Mouse (Mus musculus): ENCODE data around the gene Syngr3. TPM values are rescaled to one million over a fixed set of nuclear protein-coding genes. Genes with fewer than 3 reads are reported as not detected.

Gene Syngr3
- total and polyA plus RNA-seq, 3 experiments, result 0.15 to 0.68 TPM; not detected in 1

Other genes with a start within 250 kb of the Syngr3 start
Only the 30 nearest of the 33 such genes appear.
- 16.6 and 19.3 TPM in 2 replicates for gene Pgp, start 219.6 kb downstream of the Syngr3 start, total RNA-seq (2012; rRNA removed)
- 10 to 100 TPM in 1 of 2 experiments, not detected in 1; 55.0 TPM for gene Pgp, start 219.6 kb downstream of the Syngr3 start, polyA plus RNA-seq (2012; ENCODE audit: insufficient read depth in 1 of 2, insufficient read length in 2 of 2, low read depth in 1 of 2, low replicate concordance in 2 of 2, missing spikeins in 1 of 2)
- gene Bricd5, start 216.1 kb downstream of the Syngr3 start, total RNA-seq (2012; rRNA removed), result 1.1 and 2.0 TPM in 2 replicates
- gene Bricd5, start 216.1 kb downstream of the Syngr3 start, polyA plus RNA-seq (2012; ENCODE audit: insufficient read depth in 1 of 2, insufficient read length in 2 of 2, low read depth in 1 of 2, low replicate concordance in 2 of 2, missing spikeins in 1 of 2), result under 1 TPM in 1 of 2 experiments, not detected in 1; 0.82 TPM
- gene Mlst8, start 210.9 kb downstream of the Syngr3 start, total RNA-seq (2012; rRNA removed), result 28.5 and 35.4 TPM in 2 replicates
- 10 to 100 TPM in 1 of 2 experiments, not detected in 1; 57.3 TPM for gene Mlst8, start 210.9 kb downstream of the Syngr3 start, polyA plus RNA-seq (2012; ENCODE audit: insufficient read depth in 1 of 2, insufficient read length in 2 of 2, low read depth in 1 of 2, low replicate concordance in 2 of 2, missing spikeins in 1 of 2)
- gene Caskin1, start 201.4 kb downstream of the Syngr3 start, total RNA-seq (2012; rRNA removed), result 0.04 and 0.07 TPM in 2 replicates
- under 1 TPM in 1 of 2 experiments, not detected in 1; 0.38 TPM for gene Caskin1, start 201.4 kb downstream of the Syngr3 start, polyA plus RNA-seq (2012; ENCODE audit: insufficient read depth in 1 of 2, insufficient read length in 2 of 2, low read depth in 1 of 2, low replicate concordance in 2 of 2, missing spikeins in 1 of 2)
- 118 and 121 TPM in 2 replicates for gene Traf7, start 162.0 kb downstream of the Syngr3 start, total RNA-seq (2012; rRNA removed)
- gene Traf7, start 162.0 kb downstream of the Syngr3 start, polyA plus RNA-seq (2012; ENCODE audit: insufficient read depth in 1 of 2, insufficient read length in 2 of 2, low read depth in 1 of 2, low replicate concordance in 2 of 2, missing spikeins in 1 of 2), result 100 to 1,000 TPM in 1 of 2 experiments, not detected in 1; 261 TPM
- 0.89 and 1.0 TPM in 2 replicates for gene Rab26, start 155.7 kb downstream of the Syngr3 start, total RNA-seq (2012; rRNA removed)
- gene Rab26, start 155.7 kb downstream of the Syngr3 start, polyA plus RNA-seq (2012; ENCODE audit: insufficient read depth in 1 of 2, insufficient read length in 2 of 2, low read depth in 1 of 2, low replicate concordance in 2 of 2, missing spikeins in 1 of 2), result 1 to 10 TPM in 1 of 2 experiments, not detected in 1; 1.1 TPM
- 10.3 and 10.6 TPM in 2 replicates for gene Pkd1, start 140.1 kb downstream of the Syngr3 start, total RNA-seq (2012; rRNA removed)
- 10 to 100 TPM in 1 of 2 experiments, not detected in 1; 10.7 TPM for gene Pkd1, start 140.1 kb downstream of the Syngr3 start, polyA plus RNA-seq (2012; ENCODE audit: insufficient read depth in 1 of 2, insufficient read length in 2 of 2, low read depth in 1 of 2, low replicate concordance in 2 of 2, missing spikeins in 1 of 2)
- 44.0 and 48.8 TPM in 2 replicates for gene Tsc2, start 57.3 kb downstream of the Syngr3 start, total RNA-seq (2012; rRNA removed)
- 10 to 100 TPM in 1 of 2 experiments, not detected in 1; 99.2 TPM for gene Tsc2, start 57.3 kb downstream of the Syngr3 start, polyA plus RNA-seq (2012; ENCODE audit: insufficient read depth in 1 of 2, insufficient read length in 2 of 2, low read depth in 1 of 2, low replicate concordance in 2 of 2, missing spikeins in 1 of 2)
- 26.1 and 31.4 TPM in 2 replicates for gene Nthl1, start 57.3 kb downstream of the Syngr3 start, total RNA-seq (2012; rRNA removed)
- 100 to 1,000 TPM in 1 of 2 experiments, 10 to 100 TPM in 1; 32.0 to 262 TPM for gene Nthl1, start 57.3 kb downstream of the Syngr3 start, polyA plus RNA-seq (2012; ENCODE audit: insufficient read depth in 1 of 2, insufficient read length in 2 of 2, low read depth in 1 of 2, low replicate concordance in 2 of 2, missing spikeins in 1 of 2)
- 0.75 and 0.96 TPM in 2 replicates for gene Slc9a3r2, start 39.6 kb downstream of the Syngr3 start, total RNA-seq (2012; rRNA removed)
- 1 to 10 TPM in 1 of 2 experiments, not detected in 1; 3.5 TPM for gene Slc9a3r2, start 39.6 kb downstream of the Syngr3 start, polyA plus RNA-seq (2012; ENCODE audit: insufficient read depth in 1 of 2, insufficient read length in 2 of 2, low read depth in 1 of 2, low replicate concordance in 2 of 2, missing spikeins in 1 of 2)
- gene Npw, start 31.5 kb downstream of the Syngr3 start, total RNA-seq (2012; rRNA removed), result not detected in 2 replicates
- gene Npw, start 31.5 kb downstream of the Syngr3 start, polyA plus RNA-seq (2012; ENCODE audit: insufficient read depth in 1 of 2, insufficient read length in 2 of 2, low read depth in 1 of 2, low replicate concordance in 2 of 2, missing spikeins in 1 of 2), result not detected
- gene Zfp598, start 20.3 kb downstream of the Syngr3 start, total RNA-seq (2012; rRNA removed), result 21.9 and 22.2 TPM in 2 replicates
- 10 to 100 TPM; 59.0 to 80.4 TPM for gene Zfp598, start 20.3 kb downstream of the Syngr3 start, polyA plus RNA-seq (2012; ENCODE audit: insufficient read depth in 1 of 2, insufficient read length in 2 of 2, low read depth in 1 of 2, low replicate concordance in 2 of 2, missing spikeins in 1 of 2)
- 78.6 and 86.8 TPM in 2 replicates for gene Gfer, start 6.2 kb upstream of the Syngr3 start, total RNA-seq (2012; rRNA removed)
- gene Gfer, start 6.2 kb upstream of the Syngr3 start, polyA plus RNA-seq (2012; ENCODE audit: insufficient read depth in 1 of 2, insufficient read length in 2 of 2, low read depth in 1 of 2, low replicate concordance in 2 of 2, missing spikeins in 1 of 2), result 10 to 100 TPM in 1 of 2 experiments, not detected in 1; 83.0 TPM
- gene Noxo1, start 6.3 kb upstream of the Syngr3 start, total RNA-seq (2012; rRNA removed), result 0.39 and 0.62 TPM in 2 replicates
- 1 to 10 TPM in 1 of 2 experiments, not detected in 1; 2.4 TPM for gene Noxo1, start 6.3 kb upstream of the Syngr3 start, polyA plus RNA-seq (2012; ENCODE audit: insufficient read depth in 1 of 2, insufficient read length in 2 of 2, low read depth in 1 of 2, low replicate concordance in 2 of 2, missing spikeins in 1 of 2)
- 102 and 103 TPM in 2 replicates for gene Tbl3, start 17.7 kb upstream of the Syngr3 start, total RNA-seq (2012; rRNA removed)
- 100 to 1,000 TPM in 1 of 2 experiments, not detected in 1; 111 TPM for gene Tbl3, start 17.7 kb upstream of the Syngr3 start, polyA plus RNA-seq (2012; ENCODE audit: insufficient read depth in 1 of 2, insufficient read length in 2 of 2, low read depth in 1 of 2, low replicate concordance in 2 of 2, missing spikeins in 1 of 2)
- gene Rnf151, start 28.1 kb upstream of the Syngr3 start, total RNA-seq (2012; rRNA removed), result 0.23 and 0.26 TPM in 2 replicates
- gene Rnf151, start 28.1 kb upstream of the Syngr3 start, polyA plus RNA-seq (2012; ENCODE audit: insufficient read depth in 1 of 2, insufficient read length in 2 of 2, low read depth in 1 of 2, low replicate concordance in 2 of 2, missing spikeins in 1 of 2), result under 1 TPM in 1 of 2 experiments, not detected in 1; 0.40 TPM
- gene Rps2, start 28.2 kb upstream of the Syngr3 start, total RNA-seq (2012; rRNA removed), result 3,755 and 4,516 TPM in 2 replicates
- 1,000 to 10,000 TPM in 1 of 2 experiments, not detected in 1; 1,852 TPM for gene Rps2, start 28.2 kb upstream of the Syngr3 start, polyA plus RNA-seq (2012; ENCODE audit: insufficient read depth in 1 of 2, insufficient read length in 2 of 2, low read depth in 1 of 2, low replicate concordance in 2 of 2, missing spikeins in 1 of 2)
- gene Ndufb10, start 34.5 kb upstream of the Syngr3 start, total RNA-seq (2012; rRNA removed), result 258 and 292 TPM in 2 replicates
- gene Ndufb10, start 34.5 kb upstream of the Syngr3 start, polyA plus RNA-seq (2012; ENCODE audit: insufficient read depth in 1 of 2, insufficient read length in 2 of 2, low read depth in 1 of 2, low replicate concordance in 2 of 2, missing spikeins in 1 of 2), result 100 to 1,000 TPM in 1 of 2 experiments, not detected in 1; 230 TPM
- 0.12 and 0.13 TPM in 2 replicates for gene Rpl3l, start 37.9 kb upstream of the Syngr3 start, total RNA-seq (2012; rRNA removed)
- gene Rpl3l, start 37.9 kb upstream of the Syngr3 start, polyA plus RNA-seq (2012; ENCODE audit: insufficient read depth in 1 of 2, insufficient read length in 2 of 2, low read depth in 1 of 2, low replicate concordance in 2 of 2, missing spikeins in 1 of 2), result under 1 TPM in 1 of 2 experiments, not detected in 1; 0.24 TPM
- gene Msrb1, start 46.7 kb upstream of the Syngr3 start, total RNA-seq (2012; rRNA removed), result 27.0 and 31.9 TPM in 2 replicates
- gene Msrb1, start 46.7 kb upstream of the Syngr3 start, polyA plus RNA-seq (2012; ENCODE audit: insufficient read depth in 1 of 2, insufficient read length in 2 of 2, low read depth in 1 of 2, low replicate concordance in 2 of 2, missing spikeins in 1 of 2), result 10 to 100 TPM in 1 of 2 experiments, not detected in 1; 58.6 TPM
- gene Hs3st6, start 63.0 kb upstream of the Syngr3 start, total RNA-seq (2012; rRNA removed), result not detected in 2 replicates
- gene Hs3st6, start 63.0 kb upstream of the Syngr3 start, polyA plus RNA-seq (2012; ENCODE audit: insufficient read depth in 1 of 2, insufficient read length in 2 of 2, low read depth in 1 of 2, low replicate concordance in 2 of 2, missing spikeins in 1 of 2), result not detected
- 0.15 TPM in 1 of 2 replicates, not detected in the other for gene Meiob, start 114.3 kb upstream of the Syngr3 start, total RNA-seq (2012; rRNA removed)
- under 1 TPM in 1 of 2 experiments, not detected in 1; 0.11 TPM for gene Meiob, start 114.3 kb upstream of the Syngr3 start, polyA plus RNA-seq (2012; ENCODE audit: insufficient read depth in 1 of 2, insufficient read length in 2 of 2, low read depth in 1 of 2, low replicate concordance in 2 of 2, missing spikeins in 1 of 2)
- gene Hagh, start 150.2 kb upstream of the Syngr3 start, total RNA-seq (2012; rRNA removed), result 32.3 and 49.6 TPM in 2 replicates
- 10 to 100 TPM in 1 of 2 experiments, not detected in 1; 37.5 TPM for gene Hagh, start 150.2 kb upstream of the Syngr3 start, polyA plus RNA-seq (2012; ENCODE audit: insufficient read depth in 1 of 2, insufficient read length in 2 of 2, low read depth in 1 of 2, low replicate concordance in 2 of 2, missing spikeins in 1 of 2)
- 2.0 and 2.7 TPM in 2 replicates for gene Fahd1, start 160.4 kb upstream of the Syngr3 start, total RNA-seq (2012; rRNA removed)
- 1 to 10 TPM in 1 of 2 experiments, not detected in 1; 4.7 TPM for gene Fahd1, start 160.4 kb upstream of the Syngr3 start, polyA plus RNA-seq (2012; ENCODE audit: insufficient read depth in 1 of 2, insufficient read length in 2 of 2, low read depth in 1 of 2, low replicate concordance in 2 of 2, missing spikeins in 1 of 2)
- not detected in 2 replicates for gene Igfals, start 176.0 kb upstream of the Syngr3 start, total RNA-seq (2012; rRNA removed)
- gene Igfals, start 176.0 kb upstream of the Syngr3 start, polyA plus RNA-seq (2012; ENCODE audit: insufficient read depth in 1 of 2, insufficient read length in 2 of 2, low read depth in 1 of 2, low replicate concordance in 2 of 2, missing spikeins in 1 of 2), result under 1 TPM in 1 of 2 experiments, not detected in 1; 0.04 TPM
- 109 and 141 TPM in 2 replicates for gene Nubp2, start 196.4 kb upstream of the Syngr3 start, total RNA-seq (2012; rRNA removed)
- gene Nubp2, start 196.4 kb upstream of the Syngr3 start, polyA plus RNA-seq (2012; ENCODE audit: insufficient read depth in 1 of 2, insufficient read length in 2 of 2, low read depth in 1 of 2, low replicate concordance in 2 of 2, missing spikeins in 1 of 2), result 100 to 1,000 TPM in 1 of 2 experiments, not detected in 1; 191 TPM
- 27.2 and 34.5 TPM in 2 replicates for gene Spsb3, start 196.7 kb upstream of the Syngr3 start, total RNA-seq (2012; rRNA removed)
- gene Spsb3, start 196.7 kb upstream of the Syngr3 start, polyA plus RNA-seq (2012; ENCODE audit: insufficient read depth in 1 of 2, insufficient read length in 2 of 2, low read depth in 1 of 2, low replicate concordance in 2 of 2, missing spikeins in 1 of 2), result 10 to 100 TPM in 1 of 2 experiments, not detected in 1; 30.2 TPM
- 19.5 and 26.8 TPM in 2 replicates for gene Eme2, start 205.1 kb upstream of the Syngr3 start, total RNA-seq (2012; rRNA removed)
- 10 to 100 TPM in 1 of 2 experiments, not detected in 1; 15.1 TPM for gene Eme2, start 205.1 kb upstream of the Syngr3 start, polyA plus RNA-seq (2012; ENCODE audit: insufficient read depth in 1 of 2, insufficient read length in 2 of 2, low read depth in 1 of 2, low replicate concordance in 2 of 2, missing spikeins in 1 of 2)
- gene Mrps34, start 205.2 kb upstream of the Syngr3 start, total RNA-seq (2012; rRNA removed), result 60.1 and 74.8 TPM in 2 replicates
- gene Mrps34, start 205.2 kb upstream of the Syngr3 start, polyA plus RNA-seq (2012; ENCODE audit: insufficient read depth in 1 of 2, insufficient read length in 2 of 2, low read depth in 1 of 2, low replicate concordance in 2 of 2, missing spikeins in 1 of 2), result 10 to 100 TPM in 1 of 2 experiments, not detected in 1; 82.0 TPM
- gene Nme3, start 206.5 kb upstream of the Syngr3 start, total RNA-seq (2012; rRNA removed), result 24.4 and 29.1 TPM in 2 replicates
- 10 to 100 TPM in 1 of 2 experiments, not detected in 1; 22.1 TPM for gene Nme3, start 206.5 kb upstream of the Syngr3 start, polyA plus RNA-seq (2012; ENCODE audit: insufficient read depth in 1 of 2, insufficient read length in 2 of 2, low read depth in 1 of 2, low replicate concordance in 2 of 2, missing spikeins in 1 of 2)